Mouse (Mus musculus) bone marrow macrophage, adult 2 months (primary cell): ENCODE measurements at regions not wholly inside any gene's neighbourhood (a gene's known extent, or its start where the extent isn't known, plus 50 kb on each side); places are given as distances from the start of the nearest gene placed in this dataset.

Source experiments
- CTCF ChIP-seq: IDR thresholded peaks from 2 replicates; pipeline ENCODE4 v1.5.1; 2012; ENCODE audit warnings: low read depth, mild to moderate bottlenecking, low read length, moderate library complexity
- POLR2A ChIP-seq: IDR thresholded peaks from 2 replicates; pipeline ENCODE4 v1.6.1; 2012; ENCODE audit warnings: mild to moderate bottlenecking, low read depth, low read length, borderline replicate concordance

DNA sequence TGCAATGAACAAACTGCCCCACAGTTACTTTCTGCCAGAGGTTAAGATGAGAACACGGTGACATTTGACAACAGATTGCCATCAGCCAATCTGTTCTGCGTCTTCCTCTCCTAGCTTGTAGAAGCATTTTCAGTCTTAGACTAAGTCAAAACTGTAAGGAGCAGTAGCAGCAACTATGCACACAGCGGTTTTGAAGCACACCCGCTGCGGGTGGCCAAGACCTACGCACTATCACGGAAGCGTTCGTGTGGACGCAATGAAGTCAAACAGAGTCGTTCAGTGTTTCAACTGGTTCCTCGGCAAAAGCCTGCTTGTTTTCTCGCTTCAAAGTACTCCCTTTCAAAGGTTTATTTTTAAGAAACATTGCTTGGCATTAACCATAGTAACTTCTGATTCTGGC, 212.9 kb upstream of the Akirin2 start:
- TF ChIP-seq POLR2A (no peak), CTCF (no peak)
